Mouse (Mus musculus): ENCODE measurements at regions not wholly inside any gene's neighbourhood (a gene's known extent, or its start where the extent isn't known, plus 50 kb on each side); places are given as distances from the start of the nearest gene placed in this dataset.

DNA sequence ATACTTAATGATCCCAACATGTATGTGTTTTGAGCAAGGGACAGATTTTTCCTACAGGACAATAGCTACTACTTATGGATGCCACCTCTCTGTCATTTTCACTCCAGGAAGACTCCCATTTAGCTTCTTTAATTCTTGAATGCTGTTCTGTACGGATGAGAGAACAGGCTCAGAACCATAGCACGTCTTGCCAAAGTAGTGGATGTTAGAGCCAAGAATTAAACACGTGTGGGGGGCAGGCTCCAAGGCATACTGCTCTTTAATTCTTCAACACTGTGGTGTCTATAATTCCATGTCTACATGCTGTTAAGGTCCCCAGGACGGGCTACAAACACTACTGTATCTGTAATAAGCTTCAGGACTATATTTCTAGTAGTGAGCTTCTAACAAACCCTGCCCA lies 74.7 kb upstream of the Ssbp2 start:
- Histone ChIP-seq H3K4me1 (ENCODE audit: control insufficient read depth, insufficient read depth, low read length) (0 out of 2 replicates have a peak, but pooled peaks cover 3% of the 10 kb centered on the region), H3K9ac (ENCODE audit: low read depth, low read length, severe bottlenecking) (no peak overlapping the region), H3K27me3 (ENCODE audit: control insufficient read depth, insufficient read depth, low read length) (no peaks in the 10 kb centered on the region), H3K4me2 (replicated peaks; ENCODE audit: low read depth, low read length, severe bottlenecking) (no peak overlapping the region), H3K4me3 (replicated peaks; ENCODE audit: low read length) (no peak overlapping the region), H3K9me3 (ENCODE audit: control insufficient read depth, low read length) (no peaks in the 10 kb centered on the region), H3K36me3 (ENCODE audit: control insufficient read depth, insufficient read depth, low read length) (no peaks in the 10 kb centered on the region), H3K27ac (replicated peaks; ENCODE audit: low read depth, low read length) (no peak overlapping the region)
- TF ChIP-seq POLR2A (IDR thresholded peaks at IDR 0.05; ENCODE audit: borderline replicate concordance, extremely low read depth, insufficient read depth, insufficient read length), result no peak
- ATAC-seq (ENCODE audit: low FRiP score, low read depth) (no peak), DNase-seq (ENCODE audit: low spot score) (no peak)
- 58% methylated on average over 4 of the region's 4 CpGs for WGBS

DNA sequence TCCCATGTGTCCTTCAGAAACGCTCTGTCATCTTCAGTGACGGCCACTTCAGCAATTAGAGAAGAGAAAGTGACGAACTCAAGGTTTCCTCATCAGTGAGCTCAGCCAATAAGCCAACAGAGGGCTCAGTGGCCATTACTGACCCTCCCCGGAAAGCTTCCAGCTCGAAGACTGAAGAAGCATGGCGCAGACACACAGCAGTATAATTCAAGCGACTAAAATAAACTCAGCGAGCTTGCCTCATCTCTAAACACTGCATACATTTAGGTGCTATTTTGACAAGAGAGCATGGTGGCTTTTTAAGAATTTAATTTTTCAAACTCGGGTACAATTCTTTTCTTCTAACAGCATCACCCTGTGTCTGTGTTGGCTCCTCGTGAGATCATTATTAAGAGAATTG lies 72.2 kb upstream of the Ssbp2 start:
- TF ChIP-seq POLR2A (IDR thresholded peaks at IDR 0.05; ENCODE audit: borderline replicate concordance, extremely low read depth, insufficient read depth, insufficient read length), result no peak
- Histone ChIP-seq H3K9me3 (ENCODE audit: control insufficient read depth, low read length) (no peaks in the 10 kb centered on the region), H3K4me2 (replicated peaks; ENCODE audit: low read depth, low read length, severe bottlenecking) (no peak overlapping the region), H3K9ac (ENCODE audit: low read depth, low read length, severe bottlenecking) (no peak overlapping the region), H3K36me3 (ENCODE audit: control insufficient read depth, insufficient read depth, low read length) (no peaks in the 10 kb centered on the region), H3K4me3 (replicated peaks; ENCODE audit: low read length) (no peak overlapping the region), H3K27me3 (ENCODE audit: control insufficient read depth, insufficient read depth, low read length) (no peaks in the 10 kb centered on the region), H3K4me1 (ENCODE audit: control insufficient read depth, insufficient read depth, low read length) (0 out of 2 replicates have a peak, but pooled peaks cover 3% of the 10 kb centered on the region), H3K27ac (replicated peaks; ENCODE audit: low read depth, low read length) (no peak overlapping the region)
- ATAC-seq (ENCODE audit: low FRiP score, low read depth) (no peak), DNase-seq (ENCODE audit: low spot score) (no peak)
- WGBS, result 56% methylated on average over 10 of the region's 10 CpGs

DNA sequence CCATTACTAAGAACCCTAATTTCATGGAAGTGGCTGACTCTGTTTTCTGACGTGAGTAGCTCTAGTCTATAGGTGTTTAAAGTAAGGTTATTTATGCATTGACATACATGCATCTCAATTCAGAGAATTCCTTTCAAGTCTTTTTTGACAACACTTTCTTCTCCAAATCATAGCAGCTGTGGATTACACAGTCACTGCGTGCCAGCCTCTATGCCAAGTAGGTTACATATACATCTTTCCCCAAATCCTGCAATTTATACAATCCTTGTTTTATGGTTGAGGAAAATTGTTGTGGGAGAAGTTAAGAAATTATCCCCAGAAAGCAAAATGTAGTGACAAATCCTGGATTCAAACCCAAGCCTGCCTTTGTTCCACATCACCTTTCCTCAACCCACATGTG lies 56.5 kb upstream of the Ssbp2 start:
- H3K4me1 ChIP-seq (ENCODE audit: control insufficient read depth, insufficient read depth, low read length), result no peaks in the 10 kb centered on the region
- no peaks in the 10 kb centered on the region for H3K36me3 ChIP-seq (ENCODE audit: control insufficient read depth, insufficient read depth, low read length)
- no peaks in the 10 kb centered on the region for H3K27me3 ChIP-seq (ENCODE audit: control insufficient read depth, insufficient read depth, low read length)
- no peak overlapping the region for H3K9ac ChIP-seq (ENCODE audit: low read depth, low read length, severe bottlenecking)
- H3K4me2 ChIP-seq (replicated peaks; ENCODE audit: low read depth, low read length, severe bottlenecking), result no peak overlapping the region
- WGBS, result 87% methylated on average over 2 of the region's 2 CpGs
- no peak for TF ChIP-seq POLR2A (IDR thresholded peaks at IDR 0.05; ENCODE audit: borderline replicate concordance, extremely low read depth, insufficient read depth, insufficient read length)
- H3K4me3 ChIP-seq (replicated peaks; ENCODE audit: low read length), result no peak overlapping the region
- no peak for DNase-seq (ENCODE audit: low spot score)
- ATAC-seq (ENCODE audit: low FRiP score, low read depth), result no peak
- no peaks in the 10 kb centered on the region for H3K9me3 ChIP-seq (ENCODE audit: control insufficient read depth, low read length)
- no peak overlapping the region for H3K27ac ChIP-seq (replicated peaks; ENCODE audit: low read depth, low read length)

DNA sequence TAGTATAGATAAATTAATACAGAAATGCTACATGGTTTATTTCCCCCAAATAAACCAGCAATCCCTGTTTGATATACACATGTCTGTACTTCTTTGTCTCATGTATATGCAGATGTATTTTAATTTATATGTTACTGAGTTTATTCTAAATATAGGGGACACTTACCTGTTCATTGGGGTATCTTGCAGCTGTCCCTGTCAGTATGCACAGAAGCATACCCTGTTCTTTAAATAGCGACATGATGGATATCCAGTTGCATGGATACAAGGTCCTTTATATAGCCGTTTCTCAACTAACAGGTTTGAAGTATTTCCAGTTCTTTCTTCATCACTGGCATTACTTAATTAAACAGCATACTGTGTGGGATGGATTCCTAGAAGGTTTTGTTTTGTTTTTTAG lies 55.1 kb upstream of the Ssbp2 start:
- Histone ChIP-seq H3K9ac (ENCODE audit: low read depth, low read length, severe bottlenecking) (no peak overlapping the region), H3K27me3 (ENCODE audit: control insufficient read depth, insufficient read depth, low read length) (no peaks in the 10 kb centered on the region), H3K27ac (replicated peaks; ENCODE audit: low read depth, low read length) (no peak overlapping the region), H3K4me1 (ENCODE audit: control insufficient read depth, insufficient read depth, low read length) (no peaks in the 10 kb centered on the region), H3K4me3 (replicated peaks; ENCODE audit: low read length) (no peak overlapping the region), H3K36me3 (ENCODE audit: control insufficient read depth, insufficient read depth, low read length) (no peaks in the 10 kb centered on the region), H3K9me3 (ENCODE audit: control insufficient read depth, low read length) (no peaks in the 10 kb centered on the region), H3K4me2 (replicated peaks; ENCODE audit: low read depth, low read length, severe bottlenecking) (no peak overlapping the region)
- ATAC-seq (ENCODE audit: low FRiP score, low read depth) (no peak), DNase-seq (ENCODE audit: low spot score) (no peak)
- TF ChIP-seq POLR2A (IDR thresholded peaks at IDR 0.05; ENCODE audit: borderline replicate concordance, extremely low read depth, insufficient read depth, insufficient read length), result no peak
- 78% methylated on average over 2 of the region's 2 CpGs for WGBS

DNA sequence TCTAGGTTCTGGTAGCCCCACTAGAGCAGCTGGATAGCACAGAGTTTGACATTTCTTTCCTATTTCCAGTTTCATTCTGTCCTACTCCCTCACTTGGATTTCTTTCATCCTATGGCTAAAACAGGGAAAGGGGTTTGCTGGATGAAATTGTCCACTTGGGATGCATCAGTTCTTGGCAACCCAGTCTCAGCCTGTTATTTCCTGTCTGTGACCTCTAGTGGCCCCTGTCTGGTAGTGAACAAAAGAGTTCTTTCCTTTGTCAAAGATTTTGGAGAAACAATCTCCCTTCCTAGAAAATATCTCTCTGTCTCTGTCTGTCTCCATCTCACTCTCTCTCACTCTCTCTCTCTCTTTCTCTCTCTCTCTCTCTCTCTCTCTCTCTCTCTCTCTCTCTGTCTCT lies 50.0 kb upstream of the Ssbp2 start:
- no peak for ATAC-seq (ENCODE audit: low FRiP score, low read depth)
- Histone ChIP-seq H3K4me1 (ENCODE audit: control insufficient read depth, insufficient read depth, low read length) (no peaks in the 10 kb centered on the region), H3K9me3 (ENCODE audit: control insufficient read depth, low read length) (no peaks in the 10 kb centered on the region), H3K27me3 (ENCODE audit: control insufficient read depth, insufficient read depth, low read length) (no peaks in the 10 kb centered on the region), H3K4me2 (replicated peaks; ENCODE audit: low read depth, low read length, severe bottlenecking) (no peak overlapping the region), H3K27ac (replicated peaks; ENCODE audit: low read depth, low read length) (no peak overlapping the region), H3K9ac (ENCODE audit: low read depth, low read length, severe bottlenecking) (no peak overlapping the region), H3K4me3 (replicated peaks; ENCODE audit: low read length) (no peak overlapping the region), H3K36me3 (ENCODE audit: control insufficient read depth, insufficient read depth, low read length) (no peaks in the 10 kb centered on the region)
- TF ChIP-seq POLR2A (IDR thresholded peaks at IDR 0.05; ENCODE audit: borderline replicate concordance, extremely low read depth, insufficient read depth, insufficient read length), result no peak
- peak; percentile 52 for DNase-seq (ENCODE audit: low spot score)

Measured in limb, embryonic 14.5 days (tissue).